Mouse (Mus musculus): ENCODE measurements at regions not wholly inside any gene's neighbourhood (a gene's known extent, or its start where the extent isn't known, plus 50 kb on each side); places are given as distances from the start of the nearest gene placed in this dataset.

- ATAC-seq (ENCODE audit: insufficient number of reproducible peaks, insufficient read depth, low FRiP score, low TSS enrichment, low read depth): no peak
Measured at GRCm38 (mm10) chr6:71050754-71051213, 93.5 kb downstream of the Thnsl2 start.

GRCm38 (mm10) chr6:71057209-71057858, 86.9 kb downstream of the Thnsl2 start:
- 47% methylated on average over 6 of the region's 6 CpGs for WGBS
- Histone ChIP-seq H3K4me2 (no peak overlapping the region), H3K4me3 (replicated peaks) (no peak overlapping the region), H3K9me3 (no peaks in the 10 kb centered on the region; the same call in 1 of the 2 replicates), H3K27ac (no peak overlapping the region), H3K27me3 (no peaks in the 10 kb centered on the region), H3K36me3 (no peaks in the 10 kb centered on the region), H3K9ac (replicated peaks) (no peak overlapping the region), H3K4me1 (replicated peaks) (peaks cover 16% of the 10 kb centered on the region)
- ATAC-seq (ENCODE audit: insufficient number of reproducible peaks, insufficient read depth, low FRiP score, low TSS enrichment, low read depth): no peak

More at GRCm38 (mm10) chr6:71050754-71051213, 93.5 kb downstream of the Thnsl2 start:
- 14% methylated on average over 14 of the region's 14 CpGs for WGBS
- no peaks in the 10 kb centered on the region for H3K36me3 ChIP-seq
- H3K4me2 ChIP-seq: 0 out of 2 replicates have a peak overlapping the region, but pooled peaks have one; percentile 8
- H3K4me3 ChIP-seq (replicated peaks): no peak overlapping the region
- peaks cover 23% of the 10 kb centered on the region for H3K4me1 ChIP-seq (replicated peaks)
- H3K9me3 ChIP-seq: no peaks in the 10 kb centered on the region
- no peak overlapping the region for H3K27ac ChIP-seq
- H3K9ac ChIP-seq (replicated peaks): no peak overlapping the region
- H3K27me3 ChIP-seq: no peaks in the 10 kb centered on the region

- no peak overlapping the region for H3K27ac ChIP-seq
- no peaks in the 10 kb centered on the region for H3K36me3 ChIP-seq
- no peak overlapping the region for H3K9ac ChIP-seq (replicated peaks)
- WGBS: 18% methylated on average over 7 of the region's 7 CpGs
- H3K27me3 ChIP-seq: no peaks in the 10 kb centered on the region
- H3K9me3 ChIP-seq: no peaks in the 10 kb centered on the region; the same call in 1 of the 2 replicates
- H3K4me2 ChIP-seq: no peak overlapping the region
- ATAC-seq (ENCODE audit: insufficient number of reproducible peaks, insufficient read depth, low FRiP score, low TSS enrichment, low read depth): no peak
- peaks cover 16% of the 10 kb centered on the region for H3K4me1 ChIP-seq (replicated peaks)
- H3K4me3 ChIP-seq (replicated peaks): no peak overlapping the region
Measured at GRCm38 (mm10) chr6:71060116-71060515, 84.1 kb downstream of the Thnsl2 start.

GRCm38 (mm10) chr6:71062980-71063379, 81.3 kb downstream of the Thnsl2 start:
- H3K9ac ChIP-seq (replicated peaks): no peak overlapping the region
- no peaks in the 10 kb centered on the region for H3K36me3 ChIP-seq
- no peaks in the 10 kb centered on the region; the same call in 1 of the 2 replicates for H3K9me3 ChIP-seq
- H3K4me2 ChIP-seq: no peak overlapping the region
- no peak for ATAC-seq (ENCODE audit: insufficient number of reproducible peaks, insufficient read depth, low FRiP score, low TSS enrichment, low read depth)
- WGBS: 77% methylated on average over 4 of the region's 4 CpGs
- H3K27ac ChIP-seq: no peak overlapping the region
- H3K27me3 ChIP-seq: no peaks in the 10 kb centered on the region
- H3K4me1 ChIP-seq (replicated peaks): peaks cover 10% of the 10 kb centered on the region
- no peak overlapping the region for H3K4me3 ChIP-seq (replicated peaks)

- no peaks in the 10 kb centered on the region for H3K36me3 ChIP-seq
- WGBS: 41% methylated on average over 6 of the region's 6 CpGs
- H3K9me3 ChIP-seq: no peaks in the 10 kb centered on the region; the same call in 1 of the 2 replicates
- H3K4me2 ChIP-seq: no peak overlapping the region
- ATAC-seq (ENCODE audit: insufficient number of reproducible peaks, insufficient read depth, low FRiP score, low TSS enrichment, low read depth): no peak
- H3K27me3 ChIP-seq: no peaks in the 10 kb centered on the region
- H3K9ac ChIP-seq (replicated peaks): no peak overlapping the region
- H3K4me1 ChIP-seq (replicated peaks): peaks cover under 1% of the 10 kb centered on the region
- no peak overlapping the region for H3K27ac ChIP-seq
- no peak overlapping the region for H3K4me3 ChIP-seq (replicated peaks)
Measured at GRCm38 (mm10) chr6:71065428-71065827, 78.8 kb downstream of the Thnsl2 start.

- Histone ChIP-seq H3K9ac (replicated peaks) (no peak overlapping the region), H3K4me3 (replicated peaks) (no peak overlapping the region), H3K27ac (no peak overlapping the region), H3K9me3 (no peaks in the 10 kb centered on the region), H3K4me2 (no peak overlapping the region), H3K36me3 (no peaks in the 10 kb centered on the region), H3K27me3 (no peaks in the 10 kb centered on the region), H3K4me1 (replicated peaks) (peaks cover 5% of the 10 kb centered on the region; the same call in 1 of the 2 replicates)
- 50% methylated on average over 4 of the region's 4 CpGs for WGBS
- no peak for ATAC-seq (ENCODE audit: insufficient number of reproducible peaks, insufficient read depth, low FRiP score, low TSS enrichment, low read depth)
Measured at GRCm38 (mm10) chr6:71069229-71069628, 75.0 kb downstream of the Thnsl2 start.

- Histone ChIP-seq H3K4me1 (replicated peaks) (peaks cover 16% of the 10 kb centered on the region), H3K27ac (peak overlapping the region; percentile 90), H3K4me2 (0 out of 2 replicates have a peak overlapping the region, but pooled peaks have one; percentile 10), H3K9ac (replicated peaks) (no peak overlapping the region), H3K36me3 (no peaks in the 10 kb centered on the region), H3K27me3 (no peaks in the 10 kb centered on the region), H3K9me3 (no peaks in the 10 kb centered on the region), H3K4me3 (replicated peaks) (no peak overlapping the region)
- ATAC-seq (ENCODE audit: insufficient number of reproducible peaks, insufficient read depth, low FRiP score, low TSS enrichment, low read depth): peak; percentile 95
- WGBS: 13% methylated on average over 5 of the region's 5 CpGs
Measured at GRCm38 (mm10) chr6:71074789-71075191, 69.4 kb downstream of the Thnsl2 start.
